Mouse (Mus musculus): Measurements from ENCODE around the gene Agap1.

Agap1 gene

GRCm38 (mm10) chr1:89660804-89661203 is 206.2 kb downstream of the Agap1 start:
- no peak for DNase-seq (ENCODE audit: low spot score in 2 of 2)

GRCm38 (mm10) chr1:89666154-89666553 is 211.5 kb downstream of the Agap1 start:
- no peak for DNase-seq (ENCODE audit: low spot score in 2 of 2)

- no peak for DNase-seq (ENCODE audit: low spot score in 2 of 2)
Observed at GRCm38 (mm10) chr1:89667387-89667786, 212.8 kb downstream of the Agap1 start.

- no peak for DNase-seq (ENCODE audit: low spot score in 2 of 2)
Observed at GRCm38 (mm10) chr1:89668635-89669034, 214.0 kb downstream of the Agap1 start.

GRCm38 (mm10) chr1:89671110-89671787 is 216.6 kb downstream of the Agap1 start:
- no peak for DNase-seq (ENCODE audit: low spot score in 2 of 2)

GRCm38 (mm10) chr1:89673071-89673470 is 218.5 kb downstream of the Agap1 start:
- no peak for DNase-seq (ENCODE audit: low spot score in 2 of 2)

GRCm38 (mm10) chr1:89673686-89674085 is 219.1 kb downstream of the Agap1 start:
- no peak for DNase-seq (ENCODE audit: low spot score in 2 of 2)

GRCm38 (mm10) chr1:89674681-89675080 is 220.1 kb downstream of the Agap1 start:
- DNase-seq (ENCODE audit: low spot score in 2 of 2), result no peak

GRCm38 (mm10) chr1:89676411-89676810 is 221.8 kb downstream of the Agap1 start:
- no peak for DNase-seq (ENCODE audit: low spot score in 2 of 2)

- DNase-seq (ENCODE audit: low spot score in 2 of 2), result no peak
Observed at GRCm38 (mm10) chr1:89680673-89681072, 226.1 kb downstream of the Agap1 start.

- no peak for DNase-seq (ENCODE audit: low spot score in 2 of 2)
Observed at GRCm38 (mm10) chr1:89688914-89689313, 234.3 kb downstream of the Agap1 start.

GRCm38 (mm10) chr1:89689544-89690212 is 235.1 kb downstream of the Agap1 start:
- no peak for DNase-seq (ENCODE audit: low spot score in 2 of 2)

GRCm38 (mm10) chr1:89691096-89691495 is 236.5 kb downstream of the Agap1 start:
- no peak for DNase-seq (ENCODE audit: low spot score in 2 of 2)

- no peak for DNase-seq (ENCODE audit: low spot score in 2 of 2)
Observed at GRCm38 (mm10) chr1:89692420-89692819, 237.8 kb downstream of the Agap1 start.

- no peak for DNase-seq (ENCODE audit: low spot score in 2 of 2)
Observed at GRCm38 (mm10) chr1:89694916-89695315, 240.3 kb downstream of the Agap1 start.

GRCm38 (mm10) chr1:89697241-89697640 is 242.6 kb downstream of the Agap1 start:
- DNase-seq (ENCODE audit: low spot score in 2 of 2), result no peak

- no peak for DNase-seq (ENCODE audit: low spot score in 2 of 2)
Observed at GRCm38 (mm10) chr1:89700166-89700565, 245.6 kb downstream of the Agap1 start.

- no peak for DNase-seq (ENCODE audit: low spot score in 2 of 2)
Observed at GRCm38 (mm10) chr1:89701162-89701730, 246.6 kb downstream of the Agap1 start.

GRCm38 (mm10) chr1:89703294-89703693 is 248.7 kb downstream of the Agap1 start:
- DNase-seq (ENCODE audit: low spot score in 2 of 2), result no peak

- DNase-seq (ENCODE audit: low spot score in 2 of 2), result no peak
Observed at GRCm38 (mm10) chr1:89705670-89706069, 251.1 kb downstream of the Agap1 start.

- no peak for DNase-seq (ENCODE audit: low spot score in 2 of 2)
Observed at GRCm38 (mm10) chr1:89706862-89707261, 252.3 kb downstream of the Agap1 start.

- no peak for DNase-seq (ENCODE audit: low spot score in 2 of 2)
Observed at GRCm38 (mm10) chr1:89707756-89708480, 253.3 kb downstream of the Agap1 start.

Data from frontal cortex, postnatal 36 days (tissue).